Mouse (Mus musculus) layer of hippocampus, postnatal 36 days (tissue): ENCODE measurements around the gene Trim72. TPM values are rescaled to one million over a fixed set of nuclear protein-coding genes. Genes with fewer than 3 reads are reported as not detected.
"Not testable (repeated sequence)": the region's sequence is repeated elsewhere in the genome, so short reads cannot be mapped to it uniquely, and the experiment has no call there.

Source experiments
- DNase-seq, 2 experiments: peaks; one replicate each; pipeline ENCODE4 v3.0.0; 2022
- total RNA-seq, 2 experiments: library from RNA; stranded (reverse); gene quantifications; 2 replicates each; pipeline ENCODE4 v1.2.3; 2021

The Trim72 gene
- total RNA-seq, 2 experiments from 2014 or later = 0.42 to 0.56 TPM

GRCm38 (mm10) chr7:128009715-128010340, 6.1 kb downstream of the Trim72 start:
- no peak for DNase-seq

GRCm38 (mm10) chr7:128012136-128012780, 8.5 kb downstream of the Trim72 start:
- peak in 1 of 2 experiments; percentile 17 for DNase-seq

- no peak for DNase-seq
Measured at GRCm38 (mm10) chr7:128013116-128013515, 9.4 kb downstream of the Trim72 start.

GRCm38 (mm10) chr7:128016134-128016533, 12.4 kb downstream of the Trim72 start:
- not testable (repeated sequence) for DNase-seq

GRCm38 (mm10) chr7:128016650-128017049, 12.9 kb downstream of the Trim72 start:
- no peak for DNase-seq

- DNase-seq = no peak
Measured at GRCm38 (mm10) chr7:128018275-128018674, 14.5 kb downstream of the Trim72 start.

GRCm38 (mm10) chr7:128019187-128019586, 15.4 kb downstream of the Trim72 start:
- DNase-seq = no peak

- no peak for DNase-seq
Measured at GRCm38 (mm10) chr7:128022974-128023373, 19.2 kb downstream of the Trim72 start.

GRCm38 (mm10) chr7:128023565-128023964, 19.8 kb downstream of the Trim72 start:
- no peak for DNase-seq

- DNase-seq = no peak
Measured at GRCm38 (mm10) chr7:128024364-128024763, 20.6 kb downstream of the Trim72 start.

GRCm38 (mm10) chr7:128024932-128025331, 21.2 kb downstream of the Trim72 start:
- DNase-seq = no peak

- no peak for DNase-seq
Measured at GRCm38 (mm10) chr7:128025381-128025780, 21.6 kb downstream of the Trim72 start.

- no peak for DNase-seq
Measured at GRCm38 (mm10) chr7:128031403-128031976, 27.7 kb downstream of the Trim72 start.

- no peak for DNase-seq
Measured at GRCm38 (mm10) chr7:128032290-128032988, 28.7 kb downstream of the Trim72 start.

GRCm38 (mm10) chr7:128032989-128033293, 29.2 kb downstream of the Trim72 start:
- DNase-seq = no peak

- no peak for DNase-seq
Measured at GRCm38 (mm10) chr7:128033616-128034015, 29.9 kb downstream of the Trim72 start.

- not testable (repeated sequence) for DNase-seq
Measured at GRCm38 (mm10) chr7:128042161-128042820, 38.5 kb downstream of the Trim72 start.

- DNase-seq = no peak
Measured at GRCm38 (mm10) chr7:128044142-128044785, 40.5 kb downstream of the Trim72 start.

GRCm38 (mm10) chr7:128045640-128046039, 41.9 kb downstream of the Trim72 start:
- no peak for DNase-seq

- no peak for DNase-seq
Measured at GRCm38 (mm10) chr7:128048819-128049218, 45.1 kb downstream of the Trim72 start.

GRCm38 (mm10) chr7:128049254-128049653, 45.5 kb downstream of the Trim72 start:
- no peak for DNase-seq

GRCm38 (mm10) chr7:128050739-128051138, 47.0 kb downstream of the Trim72 start:
- no peak for DNase-seq
